Mouse (Mus musculus): ENCODE results near the gene Fbxl5.

Gene Fbxl5

DNA sequence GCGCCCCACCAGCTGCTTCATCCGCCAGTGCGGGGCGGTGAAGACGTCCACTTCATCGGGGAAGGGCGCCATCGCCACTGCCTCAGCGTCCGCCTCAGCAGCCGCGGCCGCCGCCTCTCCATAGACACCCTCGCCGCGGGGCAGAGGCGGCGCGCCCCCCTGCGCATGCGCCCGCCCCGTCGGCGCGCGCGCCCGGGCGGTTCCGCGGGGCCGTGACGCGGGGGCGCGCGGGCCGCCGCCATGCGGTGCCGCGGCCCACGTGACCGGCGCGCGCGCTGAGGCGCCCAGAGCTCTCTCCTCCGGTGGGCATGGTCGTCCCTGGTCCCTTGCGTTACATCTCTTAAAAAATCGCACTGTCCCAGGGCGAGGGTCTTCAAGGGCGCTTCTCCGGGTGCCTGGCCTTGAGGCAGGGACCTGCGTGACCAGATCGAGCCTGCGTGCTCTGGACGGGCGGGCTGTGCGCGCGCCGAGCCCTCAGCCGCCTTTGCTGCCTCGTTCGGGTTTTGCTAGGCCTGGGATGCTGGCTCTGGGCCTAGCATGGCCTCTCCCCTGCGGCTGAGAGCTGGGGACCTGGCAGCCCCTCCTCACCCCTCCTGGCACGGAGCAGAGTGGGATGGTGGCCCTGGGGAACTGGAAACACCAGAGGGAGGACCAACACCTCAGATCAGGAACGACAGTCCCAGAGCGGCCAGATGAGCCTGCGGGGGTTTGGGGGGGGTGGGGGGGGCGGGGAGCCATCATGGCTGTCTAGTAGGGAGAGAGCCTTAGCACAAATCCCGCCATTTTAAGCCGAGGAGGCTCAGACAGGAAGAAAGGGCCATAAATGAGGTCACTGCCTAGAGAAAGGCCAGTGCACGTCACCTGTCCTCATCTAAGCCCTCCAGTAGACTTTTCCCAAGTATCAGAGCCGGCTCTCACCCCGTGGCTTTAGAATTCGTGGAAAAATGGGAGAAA lies 39.2 kb downstream of the Fbxl5 start:
- peak; percentile 90 to 91 for DNase-seq

- DNase-seq, result no peak
Observed at GRCm38 (mm10) chr5:43781423-43781976, 39.9 kb downstream of the Fbxl5 start.

DNA sequence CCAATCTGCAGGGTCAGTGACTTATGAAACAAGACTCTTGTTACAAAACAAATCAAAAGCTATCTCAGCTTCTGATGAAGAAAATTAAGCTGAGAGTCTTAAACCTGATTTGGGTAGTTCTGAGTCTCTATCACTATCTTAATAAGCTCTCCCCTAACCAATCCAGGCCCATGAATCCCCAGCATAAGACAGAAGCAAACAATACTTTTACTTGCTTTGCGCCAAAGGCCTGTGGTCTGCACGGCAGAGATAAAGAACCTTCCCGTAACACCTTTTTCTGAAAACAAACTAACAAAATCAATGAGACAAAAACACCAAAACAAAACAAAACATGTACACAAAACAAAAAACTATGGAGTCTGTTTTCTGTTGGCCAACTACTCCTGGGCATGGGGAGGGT lies 42.9 kb downstream of the Fbxl5 start:
- DNase-seq, result no peak

DNA sequence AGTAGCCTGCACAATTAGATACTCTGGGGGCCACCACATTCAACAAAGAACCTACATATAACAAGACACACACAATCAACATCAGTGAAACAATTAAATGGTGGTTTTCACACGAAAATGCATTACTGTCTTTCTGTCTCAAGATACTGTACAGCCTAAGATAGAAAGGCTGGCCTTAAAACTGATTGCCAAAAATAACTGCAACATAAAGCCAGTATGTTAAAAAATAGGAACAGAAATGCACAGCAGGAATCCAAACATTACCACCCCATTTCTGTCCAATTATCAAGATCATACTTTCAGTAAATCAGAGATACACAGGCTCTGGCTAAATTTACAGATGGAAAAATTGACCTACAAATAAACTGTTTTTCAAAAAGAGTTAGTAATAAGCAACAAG lies 44.4 kb downstream of the Fbxl5 start:
- DNase-seq, result no peak

- no peak for DNase-seq
Observed at GRCm38 (mm10) chr5:43776407-43776806, 45.0 kb downstream of the Fbxl5 start.

DNA sequence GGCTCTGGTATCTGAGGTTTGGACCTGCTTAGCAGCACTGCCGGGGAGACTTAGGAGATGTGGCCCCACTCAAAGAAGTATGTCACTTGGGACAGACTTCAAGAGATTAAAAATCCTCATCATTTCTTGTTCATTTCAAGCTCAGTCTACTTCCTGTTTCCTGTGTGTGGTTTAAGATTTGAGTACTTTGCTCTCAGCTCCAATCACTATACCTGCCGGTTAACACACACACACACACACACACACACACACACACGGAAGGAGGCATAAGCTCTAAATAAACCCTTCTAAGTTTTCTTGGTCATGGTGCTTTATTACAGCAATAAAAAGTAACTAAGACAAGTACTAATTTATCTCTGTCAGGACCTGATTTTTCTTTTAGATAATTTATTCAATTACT lies 49.9 kb downstream of the Fbxl5 start:
- no peak for DNase-seq

GRCm38 (mm10) chr5:43770618-43771354 lies 50.7 kb downstream of the Fbxl5 start:
- DNase-seq, result no peak

- DNase-seq, result no peak
Observed at GRCm38 (mm10) chr5:43749092-43749491, 72.3 kb downstream of the Fbxl5 start.

- no peak for DNase-seq
Observed at GRCm38 (mm10) chr5:43748039-43748438, 73.4 kb downstream of the Fbxl5 start.

DNA sequence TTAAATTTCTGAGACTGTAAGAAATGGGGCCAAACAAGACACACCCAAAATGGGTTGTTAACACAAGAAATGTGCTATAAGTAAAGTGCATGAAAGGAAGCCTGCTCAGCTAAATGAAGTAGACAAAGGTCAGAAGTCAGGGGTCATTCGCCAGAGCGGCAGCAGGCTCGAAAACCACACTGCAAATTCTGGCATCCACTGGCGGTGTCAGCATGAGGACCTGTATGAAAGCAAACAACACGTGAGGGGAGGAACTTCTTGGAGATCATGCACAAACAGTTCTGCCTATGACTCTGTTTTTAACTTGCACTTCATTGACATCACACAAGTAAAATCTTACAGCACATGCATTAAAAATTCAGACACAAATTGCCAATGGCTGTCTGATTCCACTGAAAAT lies 76.3 kb downstream of the Fbxl5 start:
- no peak for DNase-seq

- DNase-seq, result no peak
Observed at GRCm38 (mm10) chr5:43744187-43744586, 77.3 kb downstream of the Fbxl5 start.

GRCm38 (mm10) chr5:43732381-43732780 lies 89.1 kb downstream of the Fbxl5 start:
- DNase-seq, result no peak

DNA sequence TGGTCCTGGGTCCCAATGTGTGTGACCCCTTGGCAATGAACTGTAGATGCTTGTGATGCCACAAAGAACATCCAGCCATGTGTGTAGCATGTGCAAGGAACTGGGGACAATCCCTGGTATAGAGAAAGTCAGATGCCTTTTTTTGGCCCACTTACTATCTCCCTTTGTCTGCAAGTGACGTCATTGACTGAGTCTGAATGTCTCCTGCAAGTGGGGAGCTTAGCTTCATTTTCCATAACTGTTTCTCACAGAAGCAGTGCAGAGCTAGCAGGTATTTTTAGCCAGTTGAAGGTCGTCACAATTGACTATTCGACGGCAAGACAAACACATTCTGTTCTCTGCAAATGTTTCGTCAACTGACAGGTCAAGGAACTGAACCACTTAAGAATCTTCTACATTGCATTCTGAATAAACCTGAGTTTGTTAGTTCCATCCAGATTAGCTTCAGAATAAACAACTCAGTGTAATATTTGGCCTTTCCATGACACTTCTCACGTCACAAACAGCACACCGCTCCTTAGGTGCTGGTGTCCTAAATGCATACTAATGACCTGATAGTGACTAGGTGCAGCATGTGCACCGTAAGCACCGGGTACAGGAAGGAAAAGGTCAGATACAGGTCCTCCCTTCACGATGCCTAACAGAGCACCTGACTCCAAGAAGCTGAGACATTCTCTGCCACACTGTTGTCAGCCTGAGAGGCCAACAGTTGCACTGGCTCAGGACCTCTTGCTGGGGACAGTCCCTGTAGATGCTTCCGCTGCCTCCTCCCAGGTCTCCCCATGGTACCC lies 92.9 kb downstream of the Fbxl5 start:
- no peak for DNase-seq

DNA sequence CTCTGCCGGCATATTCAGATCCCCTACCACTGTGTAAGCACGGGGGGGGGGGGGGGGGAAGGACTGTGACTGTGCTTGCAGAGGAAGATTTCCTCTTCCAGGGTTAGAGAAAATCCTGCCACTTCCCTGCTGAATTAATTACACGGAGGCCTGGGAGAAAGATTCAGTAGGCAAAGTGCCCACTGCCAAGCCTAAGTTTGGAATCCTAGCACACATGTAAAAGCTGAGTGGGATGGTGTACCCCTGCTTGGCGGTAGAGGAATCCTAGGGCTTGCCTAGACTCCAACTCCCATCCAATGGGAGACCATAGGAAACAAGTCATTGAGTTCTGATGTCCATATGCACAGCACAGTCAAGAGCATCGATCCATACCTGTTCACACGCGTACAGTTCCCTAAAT lies 97.6 kb downstream of the Fbxl5 start:
- DNase-seq, result no peak

DNA sequence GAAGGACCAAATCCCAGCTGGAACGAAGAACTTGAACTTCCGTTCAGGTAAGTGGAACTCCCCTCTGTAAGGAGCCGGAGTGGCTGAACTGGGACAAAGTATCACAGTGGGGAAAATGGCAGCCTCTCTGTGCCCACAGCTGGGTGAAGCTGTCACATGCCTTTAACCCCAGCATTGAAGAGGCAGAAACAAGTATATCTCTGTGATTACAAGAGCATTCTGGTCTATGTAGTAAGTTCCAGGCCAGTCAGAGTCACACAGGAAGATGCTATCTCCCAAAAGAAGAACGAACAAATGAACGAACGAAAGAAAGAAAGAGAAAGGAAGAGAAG lies 99.0 kb downstream of the Fbxl5 start:
- no peak for DNase-seq

GRCm38 (mm10) chr5:43721538-43722451 lies 99.6 kb downstream of the Fbxl5 start:
- no peak for DNase-seq

GRCm38 (mm10) chr5:43699240-43699639 lies 122.2 kb downstream of the Fbxl5 start:
- DNase-seq, result no peak

DNA sequence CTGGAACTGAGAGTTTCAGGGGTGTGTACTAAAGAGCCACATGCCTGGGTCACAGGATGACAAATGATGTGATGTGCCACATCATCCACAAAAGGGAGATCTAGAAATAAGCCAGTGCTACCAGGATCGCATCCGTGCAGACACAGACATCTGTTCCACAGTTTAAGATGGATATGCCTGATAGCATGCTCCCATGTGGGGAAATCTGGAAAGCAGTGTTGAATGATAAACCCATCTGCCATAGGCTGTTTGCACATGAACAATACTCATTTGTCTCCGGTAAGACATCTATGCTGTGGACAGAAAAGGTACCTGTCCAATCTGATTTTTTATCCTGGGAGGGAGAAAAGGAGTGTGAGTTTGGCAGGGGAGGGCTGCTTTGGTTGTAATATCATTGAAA lies 124.3 kb downstream of the Fbxl5 start:
- no peak for DNase-seq
